Mouse (Mus musculus) C2C12 (cell line): ENCODE measurements at regions not wholly inside any gene's neighbourhood (a gene's known extent, or its start where the extent isn't known, plus 50 kb on each side); places are given as distances from the start of the nearest gene placed in this dataset.

Experiments
- CTCF ChIP-seq: IDR thresholded peaks from one replicate; pipeline ENCODE4 v1.5.1; 2011; ENCODE audit not compliant: control insufficient read depth, insufficient read depth, insufficient read length
- FOSL1 ChIP-seq: IDR thresholded peaks from one replicate; pipeline ENCODE4 v1.8.0; 2011; ENCODE audit warnings: mild to moderate bottlenecking, low read length; ENCODE audit not compliant: poor library complexity, insufficient read depth, severe bottlenecking
- MYOG ChIP-seq: IDR thresholded peaks from one replicate; pipeline ENCODE4 v1.6.1; 2011; ENCODE audit not compliant: control insufficient read depth, insufficient read length; ENCODE audit errors: extremely low read depth
- USF1 ChIP-seq: IDR thresholded peaks from one replicate; pipeline ENCODE4 v1.6.1; 2011; ENCODE audit warnings: low read depth, mild to moderate bottlenecking, control low read depth, moderate library complexity

GRCm38 (mm10) chr12:35827797-35828196 lies 97.6 kb upstream of the Agr3 start:
- TF ChIP-seq CTCF (no peak), MYOG (no peak), FOSL1 (no peak), USF1 (no peak)
